Mouse (Mus musculus) testis, postnatal 14 days (tissue): ENCODE data around the gene Epb41l1.
"Not testable (repeated sequence)": the region's sequence is repeated elsewhere in the genome, so short reads cannot be mapped to it uniquely, and the experiment has no call there.

ENCODE experiments used
- DNase-seq: peaks from one replicate; pipeline ENCODE4 v3.0.0; 2021; ENCODE audit warnings: low spot score

Epb41l1 gene

GRCm38 (mm10) chr2:156488166-156488814 is 67.6 kb downstream of the Epb41l1 start:
- DNase-seq = no peak

- DNase-seq = no peak
These were observed 69.5 kb downstream of the Epb41l1 start for GRCm38 (mm10) chr2:156490176-156490575.

- DNase-seq = no peak
These were observed 71.1 kb downstream of the Epb41l1 start for GRCm38 (mm10) chr2:156491796-156492195.

- no peak for DNase-seq
These were observed 73.1 kb downstream of the Epb41l1 start for GRCm38 (mm10) chr2:156493766-156494165.

GRCm38 (mm10) chr2:156494465-156494864 is 73.8 kb downstream of the Epb41l1 start:
- DNase-seq = no peak

GRCm38 (mm10) chr2:156494875-156495274 is 74.2 kb downstream of the Epb41l1 start:
- DNase-seq = no peak

- no peak for DNase-seq
These were observed 76.3 kb downstream of the Epb41l1 start for GRCm38 (mm10) chr2:156496816-156497566.

GRCm38 (mm10) chr2:156497915-156498314 is 77.2 kb downstream of the Epb41l1 start:
- no peak for DNase-seq

GRCm38 (mm10) chr2:156501025-156501424 is 80.3 kb downstream of the Epb41l1 start:
- no peak for DNase-seq

GRCm38 (mm10) chr2:156505533-156505932 is 84.8 kb downstream of the Epb41l1 start:
- DNase-seq = no peak

- no peak for DNase-seq
These were observed 91.3 kb downstream of the Epb41l1 start for GRCm38 (mm10) chr2:156512028-156512427.

GRCm38 (mm10) chr2:156512561-156512960 is 91.9 kb downstream of the Epb41l1 start:
- DNase-seq = no peak

GRCm38 (mm10) chr2:156515102-156515501 is 94.4 kb downstream of the Epb41l1 start:
- no peak for DNase-seq

GRCm38 (mm10) chr2:156515565-156516185 is 95.0 kb downstream of the Epb41l1 start:
- peak; percentile 34 for DNase-seq

- not testable (repeated sequence) for DNase-seq
These were observed 96.0 kb downstream of the Epb41l1 start for GRCm38 (mm10) chr2:156516678-156517077.

- no peak for DNase-seq
These were observed 97.6 kb downstream of the Epb41l1 start for GRCm38 (mm10) chr2:156518306-156518705.

GRCm38 (mm10) chr2:156519584-156519983 is 98.9 kb downstream of the Epb41l1 start:
- DNase-seq = no peak

GRCm38 (mm10) chr2:156522994-156523393 is 102.3 kb downstream of the Epb41l1 start:
- no peak for DNase-seq

- no peak for DNase-seq
These were observed 103.4 kb downstream of the Epb41l1 start for GRCm38 (mm10) chr2:156524078-156524477.

GRCm38 (mm10) chr2:156529726-156530125 is 109.0 kb downstream of the Epb41l1 start:
- DNase-seq = peak; percentile 28

- DNase-seq = no peak
These were observed 112.5 kb downstream of the Epb41l1 start for GRCm38 (mm10) chr2:156533160-156533559.

- DNase-seq = no peak
These were observed 118.3 kb downstream of the Epb41l1 start for GRCm38 (mm10) chr2:156538817-156539555.
